Mouse (Mus musculus): ENCODE data around the gene Rbpjl.

- TF ChIP-seq POLR2A (IDR thresholded peaks at IDR 0.05; ENCODE audit: insufficient read depth, low read depth, low read length) (no peak), CTCF (IDR thresholded peaks at IDR 0.05; ENCODE audit: insufficient read depth, low read depth, low read length) (no peak)
Measured at GRCm38 (mm10) chr2:164383656-164384399, 19.1 kb upstream of the Rbpjl start.

All from olfactory bulb, adult 2 months (tissue).